Mouse (Mus musculus) spleen, adult 2 months (tissue): ENCODE measurements at regions not wholly inside any gene's neighbourhood (a gene's known extent, or its start where the extent isn't known, plus 50 kb on each side); places are given as distances from the start of the nearest gene placed in this dataset.

Experiments
- CTCF ChIP-seq: fragments of 200-500 bp; IDR thresholded peaks from 2 replicates; pipeline ENCODE4 v1.5.1; 2011; ENCODE audit warnings: mild to moderate bottlenecking, inconsistent platforms; ENCODE audit not compliant: insufficient read depth, insufficient read length, insufficient replicate concordance; ENCODE audit errors: extremely low read depth
- POLR2A ChIP-seq: fragments of 200-500 bp; IDR thresholded peaks from 2 replicates; pipeline ENCODE4 v1.6.1; 2011; ENCODE audit warnings: low read depth, low read length, inconsistent platforms

DNA sequence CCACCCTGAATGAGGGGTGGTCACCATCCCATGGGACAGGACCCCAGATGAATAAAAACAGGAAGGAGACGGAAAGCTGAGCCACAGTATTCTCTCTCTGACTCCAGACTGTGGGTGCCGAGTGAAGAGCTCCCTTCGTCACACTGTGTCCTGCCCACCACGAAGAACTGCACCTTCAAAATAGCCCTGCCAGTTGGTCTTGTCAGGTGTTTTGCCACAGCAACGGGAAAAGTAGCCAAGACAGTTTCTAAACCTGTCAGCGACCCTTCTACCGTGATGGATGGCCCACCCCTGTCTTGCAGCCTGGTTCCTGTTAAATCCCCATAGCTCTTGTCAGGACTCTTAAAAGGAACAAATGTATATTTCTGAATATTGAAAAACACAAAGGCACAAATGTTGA is 72.3 kb downstream of the Tomm20 start:
- TF ChIP-seq POLR2A (no peak), CTCF (no peak)
